Mouse (Mus musculus) heart, embryonic 12.5 days (tissue): ENCODE results near the gene Gm7075. TPM values are rescaled to one million over a fixed set of nuclear protein-coding genes. Genes with fewer than 3 reads are reported as not detected.
A peak's percentile ranks its signal among the peaks of the same experiment; 100 is the strongest.
"Not testable (repeated sequence)": the region's sequence is repeated elsewhere in the genome, so short reads cannot be mapped to it uniquely, and the experiment has no call there.

Experiments used
- ATAC-seq: fragments of 200-750 bp; cut with Nextera tagmentation; 2 replicates; pipeline ENCODE4 v1.8.0; 2017; ENCODE audit warnings: moderate TSS enrichment, moderate library complexity; ENCODE audit not compliant: insufficient number of reproducible peaks, low FRiP score
- H3K27ac ChIP-seq: fragments of 300-500 bp; sonication (generic); 2 replicates; pipeline ENCODE4 v1.5.1; 2016; ENCODE audit warnings: mild to moderate bottlenecking, moderate library complexity; ENCODE audit not compliant: poor library complexity, severe bottlenecking
- H3K27me3 ChIP-seq: fragments of 300-500 bp; sonication (generic); replicated peaks from 2 replicates; pipeline ENCODE4 v1.6.1; 2016; ENCODE audit warnings: mild to moderate bottlenecking, moderate library complexity
- H3K36me3 ChIP-seq: fragments of 300-500 bp; sonication (generic); 2 replicates; pipeline ENCODE4 v1.6.1; 2016; ENCODE audit warnings: mild to moderate bottlenecking, moderate library complexity
- H3K4me1 ChIP-seq: fragments of 300-500 bp; sonication (generic); replicated peaks from 2 replicates; pipeline ENCODE4 v1.6.1; 2016; ENCODE audit warnings: mild to moderate bottlenecking
- H3K4me2 ChIP-seq: fragments of 300-500 bp; sonication (generic); 2 replicates; pipeline ENCODE4 v1.6.1; 2016; ENCODE audit warnings: mild to moderate bottlenecking, moderate library complexity
- H3K4me3 ChIP-seq: fragments of 300-500 bp; sonication (generic); 2 replicates; pipeline ENCODE4 v1.5.1; 2016; ENCODE audit warnings: mild to moderate bottlenecking
- H3K9ac ChIP-seq: fragments of 300-500 bp; sonication (generic); 2 replicates; pipeline ENCODE4 v1.6.1; 2016; ENCODE audit warnings: mild to moderate bottlenecking, moderate library complexity
- H3K9me3 ChIP-seq: fragments of 300-500 bp; sonication (generic); replicated peaks from 2 replicates; pipeline ENCODE4 v1.6.1; 2016; ENCODE audit warnings: mild to moderate bottlenecking, moderate library complexity
- WGBS: fragments of 180-500 bp; shearing (Covaris S2); methylation state at CpG from one replicate; pipeline ENCODE4 v1.1.7; 2016; 5-methylcytosine and 5-hydroxymethylcytosine counted together
- polyA plus RNA-seq: library from polyadenylated mRNA; unstranded; fragments of >200 nt; fragmentation: Nextera tagmentation; extraction: Ambion mirVana; gene quantifications from 2 replicates; pipeline ENCODE4 v1.2.1, GENCODE M21; 2016

The Gm7075 gene
- polyA plus RNA-seq = 0.53 TPM in 1 of 2 replicates, not detected in the other

DNA sequence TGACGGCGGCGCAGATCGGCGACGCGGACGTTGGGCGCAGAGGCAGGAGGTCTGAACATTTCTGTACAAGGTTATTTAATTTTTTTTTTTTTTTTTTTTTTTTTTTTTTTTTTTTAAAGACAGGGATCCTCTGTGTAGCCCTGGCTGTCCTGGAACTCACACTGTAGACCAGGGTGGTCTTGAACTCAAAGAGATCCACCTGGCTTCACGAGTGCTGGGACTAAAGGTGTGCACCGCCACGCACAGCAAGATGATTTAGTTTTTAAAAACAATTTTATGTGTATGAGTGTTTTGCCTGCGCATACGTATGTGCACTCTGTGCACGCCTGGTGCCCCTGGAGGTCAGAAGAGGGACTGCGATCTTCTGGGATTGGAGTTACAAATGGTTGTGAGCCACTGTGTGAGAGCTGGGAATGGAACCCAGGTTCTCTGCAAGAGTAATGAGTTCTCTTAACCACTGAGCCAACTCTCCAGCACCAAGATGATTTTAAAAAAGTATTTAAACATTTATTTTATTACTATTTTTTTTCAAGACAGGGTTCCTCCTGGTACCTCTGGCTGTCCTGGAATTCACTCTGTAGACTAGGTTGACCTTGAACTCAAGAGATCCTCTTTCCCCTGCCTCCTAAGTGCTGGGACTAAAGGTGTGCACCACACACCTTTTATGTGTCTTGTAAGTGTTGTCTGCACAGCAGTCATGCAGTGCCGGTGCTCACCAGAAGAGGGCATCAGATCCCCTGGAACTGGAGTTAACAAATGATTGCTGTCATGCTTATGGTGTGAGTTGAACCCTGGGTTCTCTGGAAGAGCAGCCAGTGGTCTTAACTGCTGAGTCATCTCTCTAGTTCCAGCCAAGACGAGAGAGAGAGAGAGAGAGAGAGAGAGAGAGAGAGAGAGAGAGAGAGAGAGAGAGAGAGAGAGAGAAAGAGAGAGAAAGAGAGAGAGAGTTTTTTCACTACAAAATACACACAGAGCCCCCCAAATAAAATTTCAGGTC, at the start of gene Gm7075:
Gene Gm7075, minus strand, starts transcription at position 51 of the 997 bp plus-strand sequence.
- H3K4me2 ChIP-seq = no peak within 1 kb of the TSS
- no peak within 1 kb of the TSS for H3K4me3 ChIP-seq
- WGBS = 84% methylated on average over 18 of the region's 18 CpGs
- ATAC-seq = no peak
- H3K27ac ChIP-seq = no peak within 1 kb of the TSS
- no peak within 1 kb of the TSS for H3K9ac ChIP-seq
- H3K4me1 ChIP-seq = no peaks in the 10 kb centered on the region
- H3K9me3 ChIP-seq = no peaks in the 10 kb centered on the region
- H3K27me3 ChIP-seq = no peaks in the 10 kb centered on the region
- H3K36me3 ChIP-seq = no peaks in the 10 kb centered on the region

DNA sequence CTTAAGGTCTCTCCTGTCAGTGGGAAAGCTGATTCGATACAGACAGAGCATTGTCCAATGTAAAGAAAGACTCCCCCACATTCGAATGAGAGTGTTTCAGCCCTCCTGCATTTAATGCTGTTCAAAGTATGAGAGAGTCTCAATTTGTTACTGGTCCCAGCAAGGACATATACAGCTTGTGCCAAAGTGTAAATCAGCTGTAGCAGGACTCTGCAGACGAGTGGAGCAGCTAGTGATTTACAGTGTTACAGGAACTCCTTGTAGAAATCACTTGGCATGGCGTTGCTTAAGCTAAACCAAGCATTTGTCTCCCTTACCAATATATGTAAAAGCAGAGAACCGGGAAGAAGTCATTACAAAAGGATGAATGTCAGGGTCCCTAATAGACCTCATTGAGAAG, 39.3 kb upstream of the Gm7075 start:
- peak overlapping the region; percentile 41; the same call in 1 of the 2 replicates for H3K9ac ChIP-seq
- H3K9me3 ChIP-seq = no peaks in the 10 kb centered on the region
- ATAC-seq = no peak
- H3K4me2 ChIP-seq = peak overlapping the region; percentile 61
- H3K27me3 ChIP-seq = no peaks in the 10 kb centered on the region
- H3K4me1 ChIP-seq = peaks cover 24% of the 10 kb centered on the region
- 70% methylated on average over 5 of the region's 5 CpGs for WGBS
- H3K27ac ChIP-seq = no peak overlapping the region
- peaks cover 15% of the 10 kb centered on the region for H3K36me3 ChIP-seq
- no peak overlapping the region for H3K4me3 ChIP-seq

DNA sequence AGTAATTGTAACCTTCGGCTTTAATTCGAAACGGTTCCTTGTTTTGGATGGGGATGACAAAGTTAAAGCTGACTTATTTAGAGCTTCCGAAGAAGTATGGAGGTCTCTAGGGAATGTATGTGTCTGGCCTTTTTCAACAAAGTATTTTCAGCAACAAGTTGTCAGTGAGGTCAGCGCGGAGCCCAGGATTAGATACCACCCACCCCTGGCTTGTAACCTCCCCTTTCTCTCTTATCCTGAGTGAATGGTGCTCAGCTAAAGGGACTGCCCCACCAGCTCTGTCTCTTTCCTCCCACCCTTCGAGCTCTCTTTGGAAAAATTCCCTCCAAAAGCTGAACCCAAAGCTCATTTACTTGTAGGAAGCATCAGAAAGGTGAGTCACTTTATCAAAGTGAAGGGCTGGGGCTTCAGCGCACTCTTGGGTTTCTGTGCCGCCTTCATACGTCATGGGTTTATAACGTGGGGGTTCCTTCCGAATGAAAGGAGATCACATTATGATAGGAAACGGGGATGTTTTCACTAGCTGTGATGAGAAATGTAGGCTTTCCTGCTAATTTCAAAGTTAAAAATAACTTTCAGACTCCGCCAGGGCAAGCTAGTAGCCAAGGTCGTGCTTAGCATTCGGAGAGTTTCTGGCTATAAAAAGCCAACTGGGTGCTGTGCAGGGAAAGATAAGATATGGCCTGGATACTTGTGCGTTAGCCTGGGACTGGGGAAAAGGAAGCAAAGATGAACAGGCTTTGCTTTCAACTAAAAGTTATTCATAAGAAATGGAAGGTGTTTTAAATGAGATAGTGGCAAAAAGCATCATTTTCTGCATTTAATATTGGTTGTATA, 35.9 kb upstream of the Gm7075 start:
- H3K27me3 ChIP-seq = no peaks in the 10 kb centered on the region
- H3K4me1 ChIP-seq = peaks cover 34% of the 10 kb centered on the region
- H3K4me3 ChIP-seq = peak overlapping the region; percentile 52
- H3K36me3 ChIP-seq = no peaks in the 10 kb centered on the region
- H3K9ac ChIP-seq = peak overlapping the region; percentile 77
- H3K9me3 ChIP-seq = no peaks in the 10 kb centered on the region
- WGBS = 9% methylated on average over 17 of the region's 17 CpGs
- H3K27ac ChIP-seq = peak overlapping the region; percentile 97
- peak overlapping the region; percentile 71 for H3K4me2 ChIP-seq
- ATAC-seq = peak; percentile 86

DNA sequence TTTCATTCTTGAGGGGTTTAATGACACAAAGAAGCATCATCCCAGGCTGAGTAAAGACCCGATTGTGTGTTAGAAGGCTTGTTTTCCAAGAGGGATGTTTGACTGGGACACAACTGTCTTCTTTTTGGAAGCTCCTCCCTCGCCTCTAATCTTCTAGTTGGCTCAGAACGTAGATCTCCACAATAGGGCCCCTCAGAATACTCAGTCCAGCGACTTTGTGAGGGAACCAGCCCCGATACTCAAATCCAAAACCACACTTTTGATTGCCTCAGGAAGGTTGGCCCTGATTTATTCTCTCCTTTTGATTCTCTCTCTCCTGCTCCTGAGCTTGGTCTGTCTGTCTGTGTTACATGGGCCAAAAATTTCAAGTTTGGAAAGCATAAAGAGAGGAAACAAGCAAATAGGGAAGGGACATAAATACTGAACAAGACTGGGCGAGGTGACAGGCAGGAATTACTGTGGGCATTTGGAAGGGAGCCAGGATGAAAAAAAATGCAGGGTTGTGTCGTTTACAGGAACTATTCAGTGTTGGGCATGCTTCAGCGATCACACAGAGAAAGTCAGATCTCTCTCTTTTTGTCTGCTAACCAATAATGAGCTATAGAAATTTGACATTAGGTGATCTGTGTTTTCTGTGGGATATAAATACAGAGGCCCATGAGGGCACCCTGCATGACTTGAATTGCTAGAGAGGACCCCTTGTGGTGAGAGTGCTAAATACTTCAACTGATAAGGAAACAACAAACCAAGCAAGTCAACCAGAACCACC, 33.7 kb upstream of the Gm7075 start:
- Histone ChIP-seq H3K4me3 (no peak overlapping the region), H3K27ac (0 out of 2 replicates have a peak overlapping the region, but pooled peaks have one; percentile 40), H3K27me3 (no peaks in the 10 kb centered on the region), H3K36me3 (no peaks in the 10 kb centered on the region), H3K4me2 (no peak overlapping the region), H3K9ac (no peak overlapping the region), H3K4me1 (peaks cover 27% of the 10 kb centered on the region), H3K9me3 (no peaks in the 10 kb centered on the region)
- ATAC-seq = no peak
- WGBS = 49% methylated on average over 8 of the region's 8 CpGs

DNA sequence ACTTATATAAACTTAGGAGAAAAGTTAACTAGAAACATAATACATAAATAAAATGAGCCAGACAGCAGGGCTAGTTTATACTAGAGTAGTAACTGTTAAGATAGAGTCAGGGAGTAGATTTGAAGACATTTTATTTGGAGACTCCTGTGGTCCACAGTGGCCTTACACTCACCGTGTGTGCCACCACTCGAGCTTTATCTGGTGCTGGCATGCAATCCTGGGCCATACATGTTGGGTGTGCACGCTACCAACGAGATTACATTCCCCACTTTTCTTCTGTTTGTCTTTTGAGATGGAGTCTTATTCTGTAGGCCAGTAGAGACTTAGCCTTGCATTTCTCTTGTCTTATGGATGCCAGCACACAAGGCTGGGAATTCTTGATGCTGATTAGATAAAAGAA, 32.3 kb upstream of the Gm7075 start:
- Histone ChIP-seq H3K36me3 (no peaks in the 10 kb centered on the region), H3K9me3 (no peaks in the 10 kb centered on the region), H3K27me3 (no peaks in the 10 kb centered on the region), H3K4me2 (no peak overlapping the region), H3K9ac (no peak overlapping the region), H3K4me3 (no peak overlapping the region), H3K27ac (no peak overlapping the region), H3K4me1 (peaks cover 18% of the 10 kb centered on the region)
- WGBS = 70% methylated on average over 4 of the region's 4 CpGs
- ATAC-seq = no peak

DNA sequence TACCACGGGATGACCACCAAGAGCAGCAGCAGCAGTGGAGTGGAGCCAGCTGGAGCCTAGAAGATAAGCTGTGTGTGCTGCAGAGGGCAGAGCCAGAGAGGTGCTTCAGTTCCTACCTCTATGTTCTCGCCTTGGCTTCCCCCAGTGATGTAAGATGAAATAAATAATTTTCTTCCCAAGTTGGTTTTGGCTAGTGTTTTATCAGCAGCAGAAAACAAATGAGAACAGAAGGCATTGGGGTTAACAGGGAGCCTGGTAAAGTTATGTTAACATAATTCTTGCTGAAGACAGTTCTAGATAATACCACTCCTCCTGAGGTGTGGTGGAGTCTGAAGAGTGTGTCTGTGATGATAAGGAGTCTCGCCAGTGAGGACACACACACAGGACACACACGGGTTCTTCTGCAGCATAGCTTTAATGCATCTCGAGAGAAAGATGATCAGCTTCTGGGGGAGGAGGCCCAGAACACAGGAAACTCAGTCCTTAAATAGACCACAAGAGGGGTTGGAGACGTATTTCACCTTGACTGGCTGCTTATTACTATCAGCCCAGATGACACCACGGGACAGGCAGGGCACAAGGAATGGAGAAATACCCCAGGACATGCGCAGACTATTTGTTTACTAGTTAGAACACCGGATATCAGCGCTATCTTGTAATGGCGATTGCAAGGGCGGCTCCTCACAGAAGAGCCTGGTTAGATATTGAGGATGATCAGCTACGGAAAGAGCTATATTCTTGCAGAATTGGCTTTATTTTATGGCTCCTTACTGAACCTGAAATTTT, 23.2 kb upstream of the Gm7075 start:
- H3K27ac ChIP-seq, ATAC-seq, H3K4me1 ChIP-seq, H3K4me2 ChIP-seq, H3K27me3 ChIP-seq, H3K36me3 ChIP-seq, H3K9ac ChIP-seq, H3K4me3 ChIP-seq, H3K9me3 ChIP-seq: not testable (repeated sequence)
- 70% methylated on average over 13 of the region's 13 CpGs for WGBS

DNA sequence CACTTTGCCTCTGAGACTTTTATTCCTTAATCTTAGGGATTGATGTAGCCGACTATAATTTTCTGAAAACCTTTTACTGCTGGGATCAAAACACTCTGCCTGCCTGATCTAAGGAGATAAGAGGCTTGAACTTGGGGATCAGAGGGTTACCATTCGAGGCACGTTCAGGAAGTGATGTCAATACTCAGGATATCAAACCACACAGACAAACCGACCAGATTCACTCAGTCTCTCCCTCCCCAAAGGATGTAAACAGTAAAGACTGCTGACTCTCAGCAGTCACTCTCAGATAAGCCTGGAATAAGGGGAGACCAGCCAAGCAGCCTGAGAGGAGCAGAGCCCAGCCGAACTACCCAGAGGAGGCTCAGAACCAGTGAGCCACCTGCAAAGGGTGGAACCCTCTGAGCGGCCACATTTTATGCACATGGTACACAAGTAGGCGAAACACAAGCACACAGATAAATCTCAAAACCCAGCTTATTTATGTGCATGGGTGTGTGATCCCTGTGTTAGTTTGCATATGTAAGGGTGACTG, 18.2 kb upstream of the Gm7075 start:
- Histone ChIP-seq H3K4me1 (0 out of 2 replicates have a peak, but pooled peaks cover 4% of the 10 kb centered on the region), H3K9ac (no peak overlapping the region), H3K4me2 (no peak overlapping the region), H3K9me3 (no peaks in the 10 kb centered on the region; the same call in 1 of the 2 replicates), H3K4me3 (no peak overlapping the region), H3K27me3 (no peaks in the 10 kb centered on the region), H3K36me3 (no peaks in the 10 kb centered on the region), H3K27ac (no peak overlapping the region)
- WGBS = 57% methylated on average over 7 of the region's 7 CpGs
- no peak for ATAC-seq

DNA sequence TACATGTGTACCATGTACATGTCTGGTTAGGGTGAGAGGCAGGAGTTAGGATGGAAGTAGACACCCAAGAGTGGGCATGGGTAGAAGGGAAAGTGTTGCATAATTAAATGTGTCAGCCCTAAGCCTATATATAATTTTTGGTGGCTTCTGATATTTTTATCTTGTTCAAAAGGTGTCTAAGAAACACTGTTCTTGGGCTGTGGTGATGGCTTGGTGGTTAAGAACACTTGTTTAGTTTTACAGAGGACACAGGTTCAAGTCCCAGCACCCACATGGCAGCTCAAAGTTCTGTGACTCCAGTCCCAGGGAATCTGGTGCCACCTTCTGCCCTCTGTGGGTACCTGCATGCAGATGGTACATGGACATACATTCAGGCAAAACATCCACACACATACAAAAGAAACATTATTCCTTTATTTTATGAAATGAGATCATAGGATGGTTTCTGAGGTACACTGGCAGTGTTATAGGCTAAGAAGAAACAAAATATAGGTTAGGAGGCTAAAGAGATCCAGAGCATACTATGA, 17.2 kb upstream of the Gm7075 start:
- Histone ChIP-seq H3K4me1 (0 out of 2 replicates have a peak, but pooled peaks cover 4% of the 10 kb centered on the region), H3K4me3 (no peak overlapping the region), H3K27me3 (no peaks in the 10 kb centered on the region), H3K9ac (no peak overlapping the region), H3K9me3 (no peaks in the 10 kb centered on the region), H3K27ac (no peak overlapping the region), H3K4me2 (no peak overlapping the region), H3K36me3 (no peaks in the 10 kb centered on the region)
- no peak for ATAC-seq

DNA sequence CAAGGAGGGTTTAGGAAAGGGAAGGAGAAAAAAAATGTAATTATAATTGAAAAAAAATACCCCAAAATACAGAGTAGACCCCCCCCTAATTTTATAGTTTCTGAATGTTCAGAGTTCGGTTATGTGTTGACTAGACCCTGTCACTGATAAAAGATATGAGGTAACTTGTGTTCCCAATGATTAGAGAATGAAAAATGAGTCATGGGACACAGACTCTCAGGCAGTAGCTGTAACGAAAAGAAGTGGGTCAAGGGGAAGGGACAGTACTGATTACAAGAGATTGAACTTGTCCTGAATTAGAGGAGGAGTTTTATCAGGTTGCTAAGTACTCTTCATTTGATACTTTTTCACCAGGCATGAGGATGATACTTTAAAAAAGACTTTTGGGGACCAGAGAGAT, 11.3 kb upstream of the Gm7075 start:
- Histone ChIP-seq H3K4me2 (no peak overlapping the region), H3K9ac (no peak overlapping the region), H3K4me1 (no peaks in the 10 kb centered on the region), H3K4me3 (no peak overlapping the region), H3K9me3 (no peaks in the 10 kb centered on the region), H3K36me3 (no peaks in the 10 kb centered on the region), H3K27ac (no peak overlapping the region), H3K27me3 (no peaks in the 10 kb centered on the region)
- 36% methylated on average over 2 of the region's 2 CpGs for WGBS
- no peak for ATAC-seq

DNA sequence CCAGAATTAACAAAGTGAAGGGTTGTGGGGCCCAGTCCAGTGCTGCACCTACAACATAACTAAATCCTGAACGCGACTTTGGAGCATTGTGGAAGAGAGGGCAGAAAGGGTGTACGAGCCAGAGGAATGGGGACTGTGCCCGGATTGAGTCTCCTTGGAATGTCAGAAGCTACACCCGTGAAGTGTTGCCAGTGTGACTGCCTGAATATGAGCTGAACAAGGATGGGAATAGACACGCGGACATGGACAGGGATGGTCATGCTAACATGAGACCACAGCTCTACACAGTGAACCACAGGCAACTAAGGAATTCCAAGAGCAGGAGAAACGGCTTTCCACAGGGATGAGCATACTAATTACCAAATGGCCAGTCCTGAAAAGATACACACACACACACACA, 10.5 kb upstream of the Gm7075 start:
- Histone ChIP-seq H3K4me1 (no peaks in the 10 kb centered on the region), H3K36me3 (no peaks in the 10 kb centered on the region), H3K9me3 (no peaks in the 10 kb centered on the region), H3K4me3 (no peak overlapping the region), H3K27ac (no peak overlapping the region), H3K4me2 (no peak overlapping the region), H3K9ac (no peak overlapping the region), H3K27me3 (no peaks in the 10 kb centered on the region)
- 88% methylated on average over 8 of the region's 8 CpGs for WGBS
- no peak for ATAC-seq
